Mouse (Mus musculus): ENCODE measurements around the gene Dhps.

- no peak for TF ChIP-seq CHD2 (IDR thresholded peaks at IDR 0.05; ENCODE audit: low read depth, low read length)
- no peak for TF ChIP-seq ZC3H11A (IDR thresholded peaks at IDR 0.05; ENCODE audit: borderline replicate concordance, low read depth, low read length)
- no peak for TF ChIP-seq HCFC1 (IDR thresholded peaks at IDR 0.05; ENCODE audit: borderline replicate concordance, insufficient read depth, low read length)
These were observed 890 bp downstream of the Dhps start for GRCm38 (mm10) chr8:85072364-85072929.
